Mouse (Mus musculus) E14TG2a.4 (cell line): ENCODE measurements around the gene Dab2ip.
A peak's percentile ranks its signal among the peaks of the same experiment; 100 is the strongest.

Experiments
- H3K27me3 ChIP-seq: 2 replicates; pipeline ENCODE4 v1.6.1; 2014; ENCODE audit warnings: low read length, control low read depth; ENCODE audit not compliant: insufficient read depth
- H3K36me3 ChIP-seq: 2 replicates; pipeline ENCODE4 v1.6.1; 2014; ENCODE audit warnings: low read length, control low read depth; ENCODE audit not compliant: insufficient read depth
- H3K4me1 ChIP-seq: replicated peaks from 2 replicates; pipeline ENCODE4 v1.6.1; 2014; ENCODE audit warnings: low read depth, low read length, control low read depth
- H3K4me3 ChIP-seq: replicated peaks from 2 replicates; pipeline ENCODE4 v1.5.1; 2014; ENCODE audit warnings: mild to moderate bottlenecking, low read length
- H3K9me3 ChIP-seq: 2 replicates; pipeline ENCODE4 v1.6.1; 2014; ENCODE audit warnings: low read length, control low read depth
- CTCF ChIP-seq: conservative IDR thresholded peaks from 2 replicates; pipeline ENCODE4 v1.5.1; 2014; ENCODE audit warnings: low read length
- NANOG ChIP-seq: IDR thresholded peaks from 2 replicates; pipeline ENCODE4 v1.6.1; 2014; ENCODE audit warnings: borderline replicate concordance, low read length, mixed read lengths
- POU5F1 ChIP-seq: IDR thresholded peaks from 2 replicates; pipeline ENCODE4 v1.6.1; 2014; ENCODE audit warnings: low read length, borderline replicate concordance

The Dab2ip gene

DNA sequence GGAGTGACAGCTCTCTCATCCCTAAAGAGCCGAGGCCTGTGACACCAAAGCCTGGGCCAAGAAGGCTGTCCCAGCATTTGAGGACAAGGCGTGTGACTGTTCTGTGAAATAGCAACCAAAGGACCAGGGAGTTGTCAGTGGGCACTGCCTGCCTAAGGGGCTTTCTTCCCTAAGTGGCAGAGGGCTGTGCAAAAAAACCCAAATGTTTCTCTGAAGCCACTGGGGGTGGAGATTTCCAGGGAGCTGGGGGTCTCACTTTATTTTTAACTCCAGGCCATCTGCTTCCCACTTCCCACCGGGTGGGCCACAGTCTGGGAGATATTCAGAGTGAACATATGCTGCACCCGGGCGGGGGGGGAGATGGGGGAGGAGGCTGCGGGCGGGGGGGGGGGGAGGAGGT, 188.6 kb downstream of the Dab2ip start:
- H3K4me1 ChIP-seq: peaks cover 3% of the 10 kb centered on the region; the same call in 1 of the 2 replicates
- H3K9me3 ChIP-seq: no peaks in the 10 kb centered on the region
- no peaks in the 10 kb centered on the region for H3K36me3 ChIP-seq
- TF ChIP-seq NANOG (no peak), POU5F1 (no peak), CTCF (no peak)
- H3K4me3 ChIP-seq: no peak overlapping the region
- H3K27me3 ChIP-seq: peaks cover 24% of the 10 kb centered on the region

DNA sequence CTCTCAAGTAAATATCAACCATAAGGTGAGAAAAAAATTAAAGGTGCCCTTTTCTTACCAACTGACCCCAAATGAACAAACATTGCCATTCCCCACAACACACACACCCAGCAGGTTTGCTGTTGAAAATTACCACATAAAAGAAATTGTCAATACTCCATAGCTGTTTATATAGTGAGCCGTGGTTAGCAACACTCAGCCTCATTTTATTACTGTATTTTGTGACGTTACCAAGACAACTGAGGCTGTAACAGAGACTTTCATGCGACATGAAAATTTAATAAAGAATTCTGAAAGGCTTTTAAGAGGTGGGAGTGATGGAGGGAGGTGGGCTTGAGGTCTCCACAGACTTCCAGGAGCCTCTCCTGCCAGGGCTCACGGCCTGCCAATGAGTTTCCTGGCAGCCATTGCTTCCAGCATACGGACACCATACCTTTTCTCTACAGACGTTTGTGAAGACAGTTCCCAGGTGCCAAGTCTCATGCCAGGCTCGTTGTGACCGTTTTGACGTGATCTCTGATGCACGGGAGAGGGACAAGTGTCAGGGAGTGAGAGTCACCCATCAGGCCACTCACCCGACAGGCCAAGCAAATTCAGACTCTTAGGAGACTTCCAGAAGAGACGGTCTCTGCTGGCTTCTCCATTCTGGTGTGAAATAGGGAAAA, 189.4 kb downstream of the Dab2ip start:
- Histone ChIP-seq H3K9me3 (no peaks in the 10 kb centered on the region), H3K27me3 (peaks cover 32% of the 10 kb centered on the region), H3K4me3 (no peak overlapping the region), H3K36me3 (no peaks in the 10 kb centered on the region), H3K4me1 (peaks cover 11% of the 10 kb centered on the region)
- TF ChIP-seq CTCF (no peak), POU5F1 (no peak), NANOG (no peak)

DNA sequence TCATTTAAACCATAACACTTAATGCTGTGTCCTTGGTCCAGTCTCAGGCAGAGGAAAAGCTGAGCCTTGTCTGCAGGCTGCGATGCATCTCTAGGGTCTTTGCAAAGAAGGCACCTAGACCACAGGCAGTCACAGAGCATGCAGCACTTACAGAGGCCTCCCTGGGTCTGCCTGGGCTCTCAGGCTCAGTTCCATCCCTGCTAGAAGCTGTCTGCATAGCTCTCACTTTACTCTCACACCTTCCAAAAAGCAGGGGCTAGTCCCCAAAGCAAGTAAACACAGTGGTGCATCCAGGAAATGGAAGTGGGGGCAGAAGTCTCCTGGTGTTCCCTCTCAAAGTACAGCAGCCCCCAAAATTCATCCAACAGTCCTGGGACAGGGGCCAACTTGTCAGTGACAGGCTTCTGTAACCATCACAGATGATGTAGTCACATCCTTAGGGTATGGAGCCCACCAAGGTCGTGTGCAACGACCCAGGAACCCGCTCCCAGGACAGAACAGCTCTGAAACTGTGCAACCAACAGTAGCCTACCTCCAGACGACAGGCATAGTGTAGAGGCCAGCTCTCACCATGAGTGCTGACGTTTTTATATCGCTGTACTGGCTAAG, 192.6 kb downstream of the Dab2ip start:
- TF ChIP-seq POU5F1 (no peak), CTCF (no peak), NANOG (no peak)

DNA sequence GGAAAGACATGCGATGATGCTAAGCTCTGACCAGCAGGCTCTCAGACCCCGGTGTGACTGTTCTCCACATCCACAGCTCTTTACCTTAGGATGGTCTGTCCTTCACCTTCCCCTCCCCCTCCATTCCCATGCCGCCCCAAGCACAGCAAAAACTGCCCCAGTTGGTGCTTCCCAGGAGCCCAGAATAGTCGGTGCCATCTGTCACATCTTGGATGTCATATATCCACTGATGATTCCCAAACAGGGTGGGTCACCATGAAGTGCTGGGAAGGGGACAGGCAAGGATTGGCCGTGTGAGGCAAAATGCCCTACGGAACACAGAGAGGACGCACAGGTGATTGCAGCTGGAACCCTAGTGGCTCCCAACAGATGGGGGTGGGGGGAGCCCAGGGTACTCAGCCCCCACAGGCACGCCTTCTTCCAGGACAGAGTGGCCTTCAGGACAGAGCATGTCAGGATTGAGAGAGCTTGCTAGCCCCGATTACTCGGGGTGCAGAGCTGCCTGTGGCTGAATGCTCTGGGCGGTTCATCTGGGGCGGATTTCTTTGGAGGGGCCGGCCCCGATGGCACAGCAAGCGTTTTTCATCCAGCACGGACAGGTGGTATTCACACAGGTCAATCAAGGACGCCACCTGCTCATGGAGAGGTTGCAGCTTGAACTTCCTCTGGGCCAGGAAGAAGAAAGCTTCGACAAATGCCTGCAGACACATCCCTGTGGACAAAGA, 193.9 kb downstream of the Dab2ip start:
- Histone ChIP-seq H3K9me3 (no peaks in the 10 kb centered on the region), H3K36me3 (no peaks in the 10 kb centered on the region), H3K27me3 (peaks cover 36% of the 10 kb centered on the region), H3K4me1 (peaks cover 15% of the 10 kb centered on the region), H3K4me3 (peak overlapping the region; percentile 37)
- TF ChIP-seq POU5F1 (no peak), CTCF (no peak), NANOG (no peak)

More for the DNA sequence above, 192.6 kb downstream of the Dab2ip start:
- Histone ChIP-seq H3K4me1 (peaks cover 17% of the 10 kb centered on the region), H3K36me3 (no peaks in the 10 kb centered on the region), H3K27me3 (peaks cover 36% of the 10 kb centered on the region), H3K9me3 (no peaks in the 10 kb centered on the region), H3K4me3 (no peak overlapping the region)

DNA sequence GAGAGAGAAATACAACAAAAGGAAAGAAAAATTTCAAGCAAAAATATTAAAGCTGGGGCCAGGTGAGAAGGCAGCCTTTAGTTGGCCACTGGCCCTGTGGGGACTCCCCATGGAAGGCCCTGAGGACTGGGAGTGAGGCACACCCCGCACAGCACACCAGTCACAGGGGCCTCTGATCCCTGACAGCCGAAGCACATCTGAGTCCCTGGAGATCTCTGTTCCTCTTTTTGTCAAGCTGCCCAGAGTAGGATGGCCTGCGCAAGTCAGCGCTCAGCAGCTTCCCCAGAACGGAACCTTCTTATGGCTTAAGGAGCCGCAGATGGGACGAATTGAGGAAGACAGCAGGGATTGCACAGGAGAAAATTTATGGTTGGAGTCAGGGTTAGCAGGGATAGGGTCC, 198.4 kb downstream of the Dab2ip start:
- no peak overlapping the region for H3K4me3 ChIP-seq
- no peaks in the 10 kb centered on the region for H3K36me3 ChIP-seq
- no peaks in the 10 kb centered on the region for H3K9me3 ChIP-seq
- peaks cover 21% of the 10 kb centered on the region for H3K27me3 ChIP-seq
- peaks cover 15% of the 10 kb centered on the region for H3K4me1 ChIP-seq
- TF ChIP-seq NANOG (no peak), POU5F1 (no peak), CTCF (no peak)

DNA sequence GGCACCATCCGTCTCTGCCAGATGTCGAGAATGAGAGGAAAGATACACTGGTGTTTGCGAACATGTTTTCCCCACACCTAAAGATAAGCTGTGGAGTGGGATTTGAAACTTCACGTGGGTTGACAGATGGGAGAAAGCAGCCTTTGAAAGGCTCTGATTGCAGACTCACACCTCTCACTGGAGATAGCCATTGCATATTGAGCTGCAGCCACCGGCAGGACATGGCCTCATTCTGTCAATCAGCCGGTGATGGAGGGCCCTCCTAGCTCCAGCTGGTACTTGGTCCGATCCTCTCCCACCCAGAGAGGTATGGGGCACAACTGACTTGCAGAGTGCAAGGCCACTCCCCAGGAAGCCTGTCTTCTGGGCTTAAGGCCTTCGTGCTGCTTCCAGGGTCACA, 202.3 kb downstream of the Dab2ip start:
- TF ChIP-seq POU5F1: no peak
- TF ChIP-seq CTCF: no peak
- TF ChIP-seq NANOG: no peak
- H3K4me3 ChIP-seq: no peak overlapping the region
- H3K4me1 ChIP-seq: peaks cover 14% of the 10 kb centered on the region
- H3K27me3 ChIP-seq: peaks cover 5% of the 10 kb centered on the region
- H3K36me3 ChIP-seq: no peaks in the 10 kb centered on the region
- no peaks in the 10 kb centered on the region for H3K9me3 ChIP-seq

DNA sequence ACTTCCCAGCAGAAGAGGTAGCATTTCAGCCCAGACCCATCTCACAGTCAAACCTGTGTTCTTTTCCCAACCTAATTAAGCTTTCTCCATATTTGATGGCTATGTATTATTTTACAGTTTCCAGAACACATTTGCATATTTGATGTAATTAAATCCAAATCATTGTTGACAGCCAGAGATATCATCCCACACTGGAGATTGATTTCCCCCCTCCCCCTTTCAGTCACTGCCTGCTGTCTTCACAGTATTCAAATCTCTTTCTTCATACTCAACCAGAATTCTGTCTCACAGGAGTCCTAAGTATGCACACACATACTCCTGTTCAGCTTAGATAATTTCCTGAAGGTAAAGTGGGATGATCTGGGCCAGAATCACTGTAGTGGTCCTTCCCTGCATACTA, 202.8 kb downstream of the Dab2ip start:
- Histone ChIP-seq H3K9me3 (no peaks in the 10 kb centered on the region), H3K4me1 (peaks cover 14% of the 10 kb centered on the region), H3K27me3 (peaks cover 5% of the 10 kb centered on the region), H3K4me3 (no peak overlapping the region), H3K36me3 (no peaks in the 10 kb centered on the region)
- TF ChIP-seq CTCF (no peak), POU5F1 (no peak), NANOG (no peak)

DNA sequence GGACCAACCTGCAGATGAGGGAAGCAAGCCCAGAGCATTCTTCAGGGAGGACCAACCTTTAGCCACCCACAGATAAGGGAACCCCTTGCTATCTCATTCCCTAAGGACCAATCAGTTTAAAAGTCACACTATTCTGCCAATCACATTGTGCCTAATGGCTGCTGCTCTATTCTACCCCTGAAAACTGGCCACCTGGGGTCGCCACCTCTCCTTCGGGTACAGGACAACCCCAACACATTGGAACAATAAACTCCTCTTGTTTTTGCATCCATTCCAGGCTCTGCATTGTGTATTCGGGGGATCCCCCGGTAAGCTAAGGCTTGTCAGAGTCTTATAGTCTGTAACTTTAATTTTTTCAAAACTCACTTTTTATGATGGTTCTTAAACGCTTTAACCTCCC, 203.4 kb downstream of the Dab2ip start:
- TF ChIP-seq NANOG (no peak), CTCF (no peak), POU5F1 (no peak)
- no peaks in the 10 kb centered on the region for H3K36me3 ChIP-seq
- peaks cover 5% of the 10 kb centered on the region for H3K27me3 ChIP-seq
- peaks cover 20% of the 10 kb centered on the region for H3K4me1 ChIP-seq
- H3K4me3 ChIP-seq: no peak overlapping the region
- no peaks in the 10 kb centered on the region for H3K9me3 ChIP-seq
